Mouse (Mus musculus): ENCODE measurements at regions not wholly inside any gene's neighbourhood (a gene's known extent, or its start where the extent isn't known, plus 50 kb on each side); places are given as distances from the start of the nearest gene placed in this dataset.

- Histone ChIP-seq H3K27me3 (ENCODE audit: control insufficient read depth, insufficient read depth, low read length) (no peaks in the 10 kb centered on the region), H3K4me3 (ENCODE audit: low read depth, low read length) (no peak overlapping the region), H3K4me1 (replicated peaks; ENCODE audit: control insufficient read depth, insufficient read depth) (no peaks in the 10 kb centered on the region), H3K9me3 (ENCODE audit: control insufficient read depth, low read length) (no peaks in the 10 kb centered on the region), H3K27ac (replicated peaks) (no peak overlapping the region), H3K9ac (ENCODE audit: low read length) (no peak overlapping the region), H3K4me2 (replicated peaks; ENCODE audit: low read depth) (no peak overlapping the region), H3K36me3 (ENCODE audit: control insufficient read depth, insufficient read depth, low read length) (no peaks in the 10 kb centered on the region)
- DNase-seq (ENCODE audit: low spot score) = no peak
- 50% methylated on average over 6 of the region's 6 CpGs for WGBS
- TF ChIP-seq EP300 (optimal IDR thresholded peaks at IDR 0.05) = no peak
- no peak for TF ChIP-seq CTCF (IDR thresholded peaks at IDR 0.05; ENCODE audit: low read depth)
- no peak for ATAC-seq (ENCODE audit: low FRiP score, low TSS enrichment)
Measured at GRCm38 (mm10) chr13:71489773-71490172, 473.8 kb downstream of the Irx1 start.

DNA sequence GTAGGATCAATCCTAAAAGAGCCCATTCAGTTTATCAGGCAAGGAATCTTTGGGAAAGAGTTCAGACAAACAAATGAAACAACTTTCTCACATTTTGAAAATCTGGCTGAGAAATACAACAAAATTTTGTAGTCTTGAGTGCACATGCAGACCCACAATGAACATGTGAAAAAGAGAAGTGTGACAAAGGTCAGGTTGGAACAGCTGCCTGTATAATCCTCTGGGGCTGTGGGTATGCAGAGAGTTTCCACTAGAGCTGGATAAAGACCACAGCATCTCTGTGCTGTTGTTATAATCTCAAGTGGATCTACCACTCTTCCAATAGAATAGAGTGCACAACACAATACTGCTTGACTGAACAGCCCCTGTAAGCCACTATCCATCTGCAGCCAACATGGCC lies 482.3 kb downstream of the Irx1 start:
- Histone ChIP-seq H3K4me1 (replicated peaks; ENCODE audit: control insufficient read depth, insufficient read depth) (no peaks in the 10 kb centered on the region), H3K4me2 (replicated peaks; ENCODE audit: low read depth) (no peak overlapping the region), H3K9me3 (ENCODE audit: control insufficient read depth, low read length) (no peaks in the 10 kb centered on the region), H3K4me3 (ENCODE audit: low read depth, low read length) (no peak overlapping the region), H3K36me3 (ENCODE audit: control insufficient read depth, insufficient read depth, low read length) (no peaks in the 10 kb centered on the region), H3K9ac (ENCODE audit: low read length) (no peak overlapping the region), H3K27me3 (ENCODE audit: control insufficient read depth, insufficient read depth, low read length) (no peaks in the 10 kb centered on the region), H3K27ac (replicated peaks) (no peak overlapping the region)
- DNase-seq (ENCODE audit: low spot score) = no peak
- TF ChIP-seq EP300 (optimal IDR thresholded peaks at IDR 0.05) (no peak), CTCF (IDR thresholded peaks at IDR 0.05; ENCODE audit: low read depth) (no peak)
- ATAC-seq (ENCODE audit: low FRiP score, low TSS enrichment) = no peak

- Histone ChIP-seq H3K4me1 (replicated peaks; ENCODE audit: control insufficient read depth, insufficient read depth) (no peaks in the 10 kb centered on the region), H3K4me2 (replicated peaks; ENCODE audit: low read depth) (no peak overlapping the region), H3K36me3 (ENCODE audit: control insufficient read depth, insufficient read depth, low read length) (no peaks in the 10 kb centered on the region), H3K9me3 (ENCODE audit: control insufficient read depth, low read length) (no peaks in the 10 kb centered on the region), H3K27me3 (ENCODE audit: control insufficient read depth, insufficient read depth, low read length) (no peaks in the 10 kb centered on the region), H3K4me3 (ENCODE audit: low read depth, low read length) (no peak overlapping the region), H3K9ac (ENCODE audit: low read length) (no peak overlapping the region), H3K27ac (replicated peaks) (no peak overlapping the region)
- TF ChIP-seq CTCF (IDR thresholded peaks at IDR 0.05; ENCODE audit: low read depth) (no peak), EP300 (optimal IDR thresholded peaks at IDR 0.05) (no peak)
- DNase-seq (ENCODE audit: low spot score) = no peak
- ATAC-seq (ENCODE audit: low FRiP score, low TSS enrichment) = no peak
- 32% methylated on average over 3 of the region's 3 CpGs for WGBS
Measured at GRCm38 (mm10) chr13:71461552-71461951, 502.0 kb downstream of the Irx1 start.

DNA sequence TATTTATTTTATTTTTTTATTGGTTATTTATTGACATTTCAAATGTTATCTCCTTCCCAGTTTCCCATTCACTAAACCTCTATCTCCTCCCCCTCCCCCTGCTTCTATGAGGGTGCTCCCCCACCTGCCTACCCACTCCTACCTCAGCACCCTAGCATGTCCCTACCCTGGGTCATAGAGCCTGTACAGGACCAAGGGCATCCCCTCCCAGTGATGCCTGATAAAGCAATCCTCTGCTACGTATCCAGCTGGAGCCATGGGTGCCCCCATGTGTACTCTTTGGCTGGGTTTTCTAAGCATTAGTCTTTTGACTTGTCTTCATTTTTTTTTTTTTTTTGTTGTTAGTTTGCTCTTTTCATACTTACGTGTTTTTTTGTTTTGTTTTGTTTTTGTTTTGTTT lies 502.9 kb downstream of the Irx1 start:
- no peak overlapping the region for H3K4me3 ChIP-seq (ENCODE audit: low read depth, low read length)
- H3K4me1 ChIP-seq (replicated peaks; ENCODE audit: control insufficient read depth, insufficient read depth) = no peaks in the 10 kb centered on the region
- H3K27ac ChIP-seq (replicated peaks) = no peak overlapping the region
- TF ChIP-seq EP300 (optimal IDR thresholded peaks at IDR 0.05) (no peak), CTCF (IDR thresholded peaks at IDR 0.05; ENCODE audit: low read depth) (no peak)
- 77% methylated on average over 2 of the region's 2 CpGs for WGBS
- H3K4me2 ChIP-seq (replicated peaks; ENCODE audit: low read depth) = no peak overlapping the region
- no peak overlapping the region for H3K9ac ChIP-seq (ENCODE audit: low read length)
- H3K9me3 ChIP-seq (ENCODE audit: control insufficient read depth, low read length) = no peaks in the 10 kb centered on the region
- no peaks in the 10 kb centered on the region for H3K27me3 ChIP-seq (ENCODE audit: control insufficient read depth, insufficient read depth, low read length)
- H3K36me3 ChIP-seq (ENCODE audit: control insufficient read depth, insufficient read depth, low read length) = no peaks in the 10 kb centered on the region
- ATAC-seq (ENCODE audit: low FRiP score, low TSS enrichment) (no peak), DNase-seq (ENCODE audit: low spot score) (no peak)

GRCm38 (mm10) chr13:71460097-71460496 lies 503.4 kb downstream of the Irx1 start:
- H3K9ac ChIP-seq (ENCODE audit: low read length) = no peak overlapping the region
- no peak for TF ChIP-seq CTCF (IDR thresholded peaks at IDR 0.05; ENCODE audit: low read depth)
- TF ChIP-seq EP300 (optimal IDR thresholded peaks at IDR 0.05) = no peak
- H3K27me3 ChIP-seq (ENCODE audit: control insufficient read depth, insufficient read depth, low read length) = no peaks in the 10 kb centered on the region
- WGBS = 48% methylated on average over 9 of the region's 9 CpGs
- ATAC-seq (ENCODE audit: low FRiP score, low TSS enrichment) = no peak
- H3K36me3 ChIP-seq (ENCODE audit: control insufficient read depth, insufficient read depth, low read length) = no peaks in the 10 kb centered on the region
- H3K4me3 ChIP-seq (ENCODE audit: low read depth, low read length) = no peak overlapping the region
- H3K27ac ChIP-seq (replicated peaks) = no peak overlapping the region
- DNase-seq (ENCODE audit: low spot score) = no peak
- H3K4me1 ChIP-seq (replicated peaks; ENCODE audit: control insufficient read depth, insufficient read depth) = no peaks in the 10 kb centered on the region
- no peaks in the 10 kb centered on the region for H3K9me3 ChIP-seq (ENCODE audit: control insufficient read depth, low read length)
- no peak overlapping the region for H3K4me2 ChIP-seq (replicated peaks; ENCODE audit: low read depth)

DNA sequence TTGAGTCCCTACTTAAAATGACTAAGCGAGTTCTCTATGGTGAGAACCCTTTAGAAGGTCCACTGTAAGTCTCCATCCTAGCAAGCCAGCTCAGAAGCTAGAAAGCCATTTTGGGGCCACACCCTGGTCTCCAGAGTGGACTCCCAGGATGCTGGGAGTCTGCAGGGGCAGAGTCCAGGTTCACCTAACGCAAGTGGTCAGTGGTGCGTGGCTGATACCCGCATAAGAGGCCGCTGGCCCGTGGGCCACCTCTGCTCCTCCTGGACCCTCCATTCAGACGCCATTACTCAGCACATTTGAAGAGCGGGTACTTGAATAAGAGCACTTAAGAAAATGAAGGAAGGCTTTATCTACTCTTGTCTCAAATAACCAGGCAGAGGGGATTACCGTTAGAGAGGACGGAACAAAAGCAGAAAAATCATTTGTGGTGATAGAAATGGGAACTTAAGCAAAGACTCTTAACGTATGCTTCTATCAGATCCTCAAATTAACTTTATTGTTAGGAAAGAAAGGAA lies 504.4 kb downstream of the Irx1 start:
- no peaks in the 10 kb centered on the region for H3K9me3 ChIP-seq (ENCODE audit: control insufficient read depth, low read length)
- TF ChIP-seq CTCF (IDR thresholded peaks at IDR 0.05; ENCODE audit: low read depth) = no peak
- TF ChIP-seq EP300 (optimal IDR thresholded peaks at IDR 0.05) = no peak
- ATAC-seq (ENCODE audit: low FRiP score, low TSS enrichment) (no peak), DNase-seq (ENCODE audit: low spot score) (no peak)
- H3K4me2 ChIP-seq (replicated peaks; ENCODE audit: low read depth) = peak overlapping the region; percentile 46; the same call in 1 of the 2 replicates
- no peaks in the 10 kb centered on the region for H3K4me1 ChIP-seq (replicated peaks; ENCODE audit: control insufficient read depth, insufficient read depth)
- H3K27me3 ChIP-seq (ENCODE audit: control insufficient read depth, insufficient read depth, low read length) = no peaks in the 10 kb centered on the region
- no peaks in the 10 kb centered on the region for H3K36me3 ChIP-seq (ENCODE audit: control insufficient read depth, insufficient read depth, low read length)
- no peak overlapping the region for H3K4me3 ChIP-seq (ENCODE audit: low read depth, low read length)
- H3K9ac ChIP-seq (ENCODE audit: low read length) = no peak overlapping the region; the same call in 1 of the 2 replicates
- no peak overlapping the region for H3K27ac ChIP-seq (replicated peaks)
- 44% methylated on average over 11 of the region's 11 CpGs for WGBS
